Mouse (Mus musculus): ENCODE data around the gene Ap3b1.
A peak's percentile ranks its signal among the peaks of the same experiment; 100 is the strongest.
"Not testable (repeated sequence)": the region's sequence is repeated elsewhere in the genome, so short reads cannot be mapped to it uniquely, and the experiment has no call there.

Ap3b1 gene

DNA sequence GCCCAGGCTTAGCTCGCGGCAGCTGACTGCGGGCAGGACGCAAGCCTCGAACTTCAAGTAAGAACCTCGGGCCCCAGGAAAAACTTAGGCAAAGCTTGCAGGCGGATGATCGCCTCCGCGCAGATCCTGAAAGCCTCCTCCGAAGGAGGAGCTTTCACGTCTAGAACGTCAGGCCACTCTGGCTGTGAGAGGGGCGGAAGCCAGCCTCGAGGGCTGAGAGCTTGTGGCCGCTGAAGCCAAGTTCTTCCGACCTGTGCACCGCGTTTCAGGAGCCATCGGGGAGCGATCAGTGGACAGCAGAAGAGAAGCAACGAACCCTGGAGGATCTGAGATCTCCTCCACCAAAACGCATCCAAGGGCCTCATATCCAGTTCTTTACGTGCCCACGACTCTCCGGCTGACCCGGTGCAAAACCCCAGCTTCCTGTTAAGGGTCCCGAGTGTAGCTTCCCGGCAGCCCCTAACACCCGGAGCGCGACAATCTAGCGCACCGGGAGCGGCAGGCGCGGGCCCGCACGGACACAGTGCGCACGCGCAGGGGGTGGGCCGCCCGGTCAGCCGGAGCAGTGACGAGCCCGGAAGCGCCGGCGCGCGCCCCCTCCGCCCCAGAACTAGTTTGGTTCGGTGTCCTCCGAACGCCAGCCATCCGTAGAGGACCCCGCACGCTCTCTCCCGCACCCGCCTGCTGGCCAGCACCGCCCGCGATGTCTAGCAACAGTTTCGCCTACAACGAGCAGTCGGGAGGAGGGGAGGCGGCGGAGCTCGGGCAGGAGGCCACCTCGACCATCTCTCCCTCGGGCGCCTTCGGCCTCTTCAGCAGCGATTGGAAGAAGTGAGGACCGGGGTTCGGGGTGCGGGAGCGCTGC is at the start of gene Ap3b1:
TSS of gene Ap3b1 (plus strand) at position 560 of the 865 bp plus-strand sequence.
- peak; percentile 87 to 89 for DNase-seq (ENCODE audit: low spot score in 2 of 2)

DNA sequence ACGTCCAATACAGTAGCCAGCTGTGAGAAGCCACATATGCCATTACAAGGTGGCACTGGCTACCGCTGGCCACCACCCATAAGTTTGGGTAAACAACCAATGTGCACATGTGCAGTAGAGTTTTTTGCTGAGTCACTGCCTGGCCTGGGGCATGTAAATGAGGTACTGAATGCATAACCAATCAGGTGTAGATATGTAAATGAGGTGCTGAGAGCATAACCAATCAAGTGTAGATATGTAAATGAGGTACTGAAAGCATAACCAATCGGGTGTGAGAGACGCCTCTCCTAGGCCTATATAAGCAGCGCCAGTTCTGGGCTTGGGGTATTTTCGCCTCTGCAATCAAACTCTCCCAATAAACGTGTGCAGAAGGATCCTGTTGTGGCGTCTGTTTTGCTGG is 45.9 kb upstream of the Ap3b1 start:
- DNase-seq (ENCODE audit: low spot score in 2 of 2), result not testable (repeated sequence)

GRCm38 (mm10) chr13:94316975-94317511 is 41.7 kb upstream of the Ap3b1 start:
- no peak for DNase-seq (ENCODE audit: low spot score in 2 of 2)

- DNase-seq (ENCODE audit: low spot score in 2 of 2), result no peak
These were observed 37.5 kb upstream of the Ap3b1 start for GRCm38 (mm10) chr13:94321094-94321792.

DNA sequence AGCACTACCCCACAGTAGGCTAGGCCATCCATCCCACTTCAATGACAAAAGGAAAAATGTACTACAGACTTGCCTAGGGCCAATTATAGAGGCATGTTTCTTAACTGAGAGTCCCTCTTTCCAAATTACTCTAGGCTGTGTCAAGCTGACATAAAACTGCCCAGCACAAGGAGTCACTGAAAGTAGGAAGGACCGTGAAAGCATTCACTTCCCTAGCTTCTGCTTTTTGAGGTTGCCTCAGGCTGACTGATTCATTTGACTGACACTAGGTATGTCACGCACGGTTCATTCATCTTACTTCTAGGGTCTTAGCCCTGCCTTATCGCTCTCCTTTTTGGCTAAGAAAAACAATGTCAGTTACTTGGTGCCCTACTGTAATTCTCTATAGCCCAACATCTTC is 36.3 kb upstream of the Ap3b1 start:
- DNase-seq (ENCODE audit: low spot score in 2 of 2), result no peak

DNA sequence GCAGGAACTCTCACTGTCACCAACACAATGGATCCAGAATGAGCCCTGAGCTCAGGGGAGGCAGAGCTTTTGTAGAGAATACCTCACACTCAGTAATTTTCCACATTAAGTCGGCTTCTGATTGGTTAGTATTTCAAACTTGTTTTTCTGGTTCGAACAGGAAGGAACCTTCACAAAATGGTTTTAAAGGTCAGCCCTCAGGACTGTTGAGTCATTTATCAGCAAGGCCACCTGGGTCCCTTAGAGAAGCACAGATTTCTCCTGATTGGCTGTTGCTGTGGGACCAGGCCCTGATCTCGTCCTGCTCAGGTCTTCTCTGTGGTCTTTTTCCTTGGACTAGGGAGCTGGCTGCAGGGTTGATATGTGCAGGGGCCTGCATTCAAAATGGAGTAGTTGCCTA is 30.7 kb upstream of the Ap3b1 start:
- DNase-seq (ENCODE audit: low spot score in 2 of 2), result peak in 1 of 2 experiments; percentile 20

DNA sequence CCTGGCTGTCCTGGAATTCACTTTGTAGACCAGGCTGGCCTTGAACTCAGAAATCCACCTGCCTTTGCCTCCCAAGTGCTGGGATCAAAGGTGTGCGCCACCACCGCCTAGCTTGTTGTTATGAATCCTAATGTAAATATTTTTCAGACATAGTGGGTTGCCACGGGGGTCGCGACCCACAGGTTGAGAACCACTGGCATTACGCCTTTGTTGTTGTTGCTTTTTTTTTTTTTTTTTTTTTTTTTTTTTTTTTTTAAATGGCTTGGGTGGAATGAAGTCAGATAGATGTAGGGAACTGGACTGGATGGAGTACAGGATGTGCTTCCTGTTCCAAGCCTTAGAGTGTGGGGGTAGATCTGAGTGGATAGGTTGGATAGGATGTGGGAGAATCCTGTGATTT is 29.8 kb upstream of the Ap3b1 start:
- not testable (repeated sequence) for DNase-seq (ENCODE audit: low spot score in 2 of 2)

- DNase-seq (ENCODE audit: low spot score in 2 of 2), result no peak
These were observed 28.3 kb upstream of the Ap3b1 start for GRCm38 (mm10) chr13:94330392-94330979.

- DNase-seq (ENCODE audit: low spot score in 2 of 2), result no peak
These were observed 20.4 kb upstream of the Ap3b1 start for GRCm38 (mm10) chr13:94338357-94338756.

GRCm38 (mm10) chr13:94343192-94343591 is 15.6 kb upstream of the Ap3b1 start:
- no peak for DNase-seq (ENCODE audit: low spot score in 2 of 2)

- not testable (repeated sequence) for DNase-seq (ENCODE audit: low spot score in 2 of 2)
These were observed 14.2 kb upstream of the Ap3b1 start for GRCm38 (mm10) chr13:94344600-94344999.

- no peak for DNase-seq (ENCODE audit: low spot score in 2 of 2)
These were observed 4.2 kb upstream of the Ap3b1 start for GRCm38 (mm10) chr13:94354584-94354983.

GRCm38 (mm10) chr13:94358101-94358400 is 709 bp upstream of the Ap3b1 start:
- no peak for DNase-seq (ENCODE audit: low spot score in 2 of 2)

- DNase-seq (ENCODE audit: low spot score in 2 of 2), result no peak
These were observed 641 bp downstream of the Ap3b1 start for GRCm38 (mm10) chr13:94359282-94359920.

DNA sequence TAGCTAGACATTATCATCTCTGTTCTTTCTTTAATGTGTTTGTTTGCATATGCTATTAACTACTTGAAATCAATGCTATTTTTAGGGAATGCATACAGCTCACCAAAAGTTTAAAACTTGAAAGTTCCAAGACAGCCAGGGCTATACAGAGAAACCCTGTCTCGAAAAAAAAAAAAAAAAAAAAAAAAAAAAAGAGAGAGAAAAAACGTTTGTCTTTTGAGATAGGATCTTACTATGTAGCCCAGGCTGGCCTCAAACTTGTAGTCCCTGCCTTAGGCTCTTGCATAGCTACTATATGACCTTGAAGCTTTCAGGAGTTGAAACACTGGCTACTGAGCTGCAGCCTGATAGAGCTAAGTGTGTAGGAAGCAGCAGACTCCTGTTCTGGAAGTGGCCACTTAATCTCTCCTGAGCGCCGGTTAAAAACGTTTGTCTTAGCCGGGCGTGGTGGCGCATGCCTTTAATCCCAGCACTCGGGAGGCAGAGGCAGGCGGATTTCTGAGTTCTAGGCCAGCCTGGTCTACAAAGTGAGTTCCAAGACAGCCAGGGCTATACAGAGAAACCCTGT is 2.3 kb downstream of the Ap3b1 start:
- DNase-seq (ENCODE audit: low spot score in 2 of 2), result not testable (repeated sequence)

DNA sequence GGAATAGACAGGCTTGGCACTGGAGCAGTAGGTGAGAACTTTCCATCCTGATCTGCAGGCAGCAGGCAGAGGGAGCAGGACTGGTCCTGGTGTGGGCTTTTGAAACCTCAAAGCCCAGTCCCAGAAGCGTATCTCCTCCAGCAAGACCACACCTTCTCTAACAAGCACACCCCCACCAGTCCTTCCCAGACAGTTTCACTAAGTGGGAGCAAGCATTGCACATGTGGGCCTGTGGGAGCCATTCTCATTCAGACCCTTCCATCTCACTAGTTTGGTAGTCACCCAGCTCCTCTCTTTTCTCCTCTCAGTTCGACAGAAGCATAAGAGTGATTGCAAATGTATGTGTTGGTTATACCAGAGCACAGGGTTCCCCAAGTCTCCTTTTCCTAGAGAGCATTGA is 5.6 kb downstream of the Ap3b1 start:
- DNase-seq (ENCODE audit: low spot score in 2 of 2), result no peak

DNA sequence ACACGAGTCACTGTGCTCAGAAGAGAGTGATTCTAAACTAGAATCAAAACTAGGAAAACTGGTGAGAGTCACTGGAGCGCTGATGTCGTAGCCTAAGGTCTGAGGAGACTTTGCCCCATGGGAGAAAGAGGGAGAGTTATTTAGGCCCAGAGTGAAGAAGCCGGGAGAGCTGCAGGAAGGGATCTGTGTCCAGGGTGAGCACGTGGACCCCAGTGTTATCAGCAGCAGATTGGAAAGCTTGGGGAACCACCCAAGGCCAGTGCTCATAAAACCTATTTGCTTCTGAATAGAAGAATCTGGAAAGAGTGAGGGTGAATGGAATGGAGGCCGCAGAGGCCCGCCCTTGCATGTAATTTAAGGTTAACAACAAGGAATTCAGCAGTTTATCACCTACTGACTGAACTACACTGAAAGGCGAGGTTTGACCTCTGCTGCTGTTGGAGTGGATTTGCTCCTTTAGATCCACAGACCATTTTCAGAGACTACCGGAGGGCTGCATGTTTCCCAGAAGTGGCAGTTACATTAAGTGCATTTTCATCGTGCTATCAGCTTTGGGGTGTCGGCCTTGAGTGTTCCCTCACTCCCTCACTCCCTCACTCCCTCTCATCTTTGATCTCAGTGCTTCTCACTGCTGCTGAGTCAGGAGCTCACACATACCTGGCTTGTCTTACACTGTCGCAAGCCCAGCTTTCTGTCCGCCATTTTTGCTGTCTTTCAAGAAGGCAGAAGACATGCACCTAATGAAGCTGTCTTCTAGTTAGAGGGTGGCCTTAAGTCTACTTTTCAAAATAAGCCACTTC is 6.5 kb downstream of the Ap3b1 start:
- DNase-seq (ENCODE audit: low spot score in 2 of 2), result no peak

- DNase-seq (ENCODE audit: low spot score in 2 of 2), result no peak
These were observed 9.1 kb downstream of the Ap3b1 start for GRCm38 (mm10) chr13:94367869-94368268.

- DNase-seq (ENCODE audit: low spot score in 2 of 2), result no peak
These were observed 11.8 kb downstream of the Ap3b1 start for GRCm38 (mm10) chr13:94370521-94370920.

DNA sequence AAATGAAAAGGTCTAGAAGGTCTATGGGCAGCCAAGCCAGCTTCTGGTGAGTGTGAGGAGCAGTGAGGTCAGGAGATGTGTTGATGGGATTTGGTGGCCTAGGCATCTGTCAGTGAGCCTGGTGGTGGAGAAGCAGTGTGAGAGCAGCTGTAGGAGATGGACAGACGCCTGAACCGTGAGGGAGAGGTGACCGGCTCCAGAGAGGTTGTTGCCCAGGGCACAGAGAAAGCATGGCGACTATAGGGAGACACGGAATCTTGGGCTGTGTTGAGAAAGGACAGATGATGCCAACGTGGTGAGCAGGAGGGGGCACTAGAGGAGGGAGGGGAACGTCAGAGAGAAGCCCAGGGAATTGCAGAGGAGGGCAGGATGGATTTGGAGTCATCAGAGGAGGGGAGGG is 13.3 kb downstream of the Ap3b1 start:
- DNase-seq (ENCODE audit: low spot score in 2 of 2), result no peak

- DNase-seq (ENCODE audit: low spot score in 2 of 2), result no peak
These were observed 15.4 kb downstream of the Ap3b1 start for GRCm38 (mm10) chr13:94374131-94374530.

Measured in heart, adult 9 months (tissue).